Mouse (Mus musculus): ENCODE data around the gene Skap2. TPM values are rescaled to one million over a fixed set of nuclear protein-coding genes. Genes with fewer than 3 reads are reported as not detected.
A peak's percentile ranks its signal among the peaks of the same experiment; 100 is the strongest.

Skap2 gene
- 8.5 and 10.0 TPM in 2 replicates for polyA plus RNA-seq (2014; fragmentation: Nextera tagmentation; extraction: Ambion mirVana)

GRCm38 (mm10) chr6:52012409-52013244 lies at the start of gene Skap2:
TSS of gene Skap2 (minus strand) at chr6:52012549.
- Histone ChIP-seq H3K27ac (ENCODE audit: low read depth, low read length) (no peak within 1 kb of the TSS), H3K9me3 (ENCODE audit: control insufficient read depth, low read length) (no peaks in the 10 kb centered on the region), H3K4me2 (peak within 1 kb of the TSS; percentile 88), H3K27me3 (ENCODE audit: control insufficient read depth, insufficient read depth, low read length) (peaks cover 39% of the 10 kb centered on the region), H3K4me3 (ENCODE audit: low read depth, low read length) (peak within 1 kb of the TSS; percentile 55), H3K36me3 (ENCODE audit: control insufficient read depth, insufficient read depth, low read length) (no peaks in the 10 kb centered on the region), H3K9ac (ENCODE audit: low read length) (peak within 1 kb of the TSS; percentile 70), H3K4me1 (ENCODE audit: control insufficient read depth, insufficient read depth, low read length) (no peaks in the 10 kb centered on the region; the same call in 1 of the 2 replicates)
- DNase-seq (ENCODE audit: low spot score, missing footprints) (peak; percentile 100), ATAC-seq (ENCODE audit: low FRiP score) (peak; percentile 98)
- WGBS, result 1% methylated on average over 51 of the region's 51 CpGs

DNA sequence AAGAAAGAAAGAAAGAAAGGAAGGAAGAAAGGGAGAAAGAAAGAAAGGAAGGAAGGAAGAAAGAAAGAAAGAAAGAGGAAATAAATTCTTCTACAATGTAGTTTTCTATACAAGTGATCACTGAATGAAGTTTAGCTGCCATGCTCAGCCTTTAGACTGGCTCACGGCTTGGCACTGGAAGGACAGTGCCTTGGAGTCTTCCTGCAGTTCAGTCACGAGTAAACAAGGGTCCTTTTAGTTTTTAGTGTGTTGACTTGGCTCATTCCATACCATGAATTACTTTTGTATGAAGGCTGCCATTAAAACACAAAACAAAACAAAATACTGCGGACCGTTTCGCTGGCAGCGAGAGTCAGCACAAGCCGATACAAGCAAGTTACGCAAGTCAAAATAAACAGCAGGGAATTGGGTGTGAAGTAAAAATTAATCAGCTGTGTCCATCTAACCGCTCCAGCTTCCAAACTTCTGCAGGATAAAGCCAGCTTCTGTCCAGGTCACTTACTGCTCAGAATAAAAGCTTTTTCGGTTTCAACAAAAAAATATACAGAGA lies 46.6 kb upstream of the Skap2 start:
- ATAC-seq (ENCODE audit: low FRiP score), result no peak
- Histone ChIP-seq H3K9me3 (ENCODE audit: control insufficient read depth, low read length) (no peaks in the 10 kb centered on the region), H3K4me1 (ENCODE audit: control insufficient read depth, insufficient read depth, low read length) (no peaks in the 10 kb centered on the region), H3K27me3 (ENCODE audit: control insufficient read depth, insufficient read depth, low read length) (no peaks in the 10 kb centered on the region; the same call in 1 of the 2 replicates), H3K4me3 (ENCODE audit: low read depth, low read length) (no peak overlapping the region), H3K36me3 (ENCODE audit: control insufficient read depth, insufficient read depth, low read length) (no peaks in the 10 kb centered on the region), H3K9ac (ENCODE audit: low read length) (no peak overlapping the region), H3K27ac (ENCODE audit: low read depth, low read length) (no peak overlapping the region), H3K4me2 (no peak overlapping the region)
- no peak for DNase-seq (ENCODE audit: low spot score, missing footprints)
- 68% methylated on average over 10 of the region's 10 CpGs for WGBS

DNA sequence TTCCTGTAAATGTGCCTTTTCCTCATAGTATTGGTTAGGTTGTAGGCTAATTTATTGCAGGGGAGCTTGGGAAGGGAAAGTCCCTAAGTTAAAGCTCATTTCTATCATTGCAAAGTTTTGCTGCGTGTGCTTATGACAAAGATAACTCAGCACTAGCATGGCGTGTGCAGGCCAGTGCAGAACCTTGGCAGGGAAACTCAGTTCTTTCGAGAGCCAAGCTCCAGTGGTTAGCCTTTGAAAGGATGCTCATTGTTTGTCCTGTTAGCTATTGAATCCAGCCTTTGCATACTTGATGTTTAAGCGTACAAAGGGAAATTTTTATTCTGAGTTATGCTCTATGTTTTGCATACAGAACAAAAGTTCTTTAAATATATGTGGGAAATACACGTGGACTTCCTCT lies 45.8 kb upstream of the Skap2 start:
- no peak overlapping the region for H3K4me2 ChIP-seq
- H3K4me1 ChIP-seq (ENCODE audit: control insufficient read depth, insufficient read depth, low read length), result no peaks in the 10 kb centered on the region
- no peaks in the 10 kb centered on the region for H3K36me3 ChIP-seq (ENCODE audit: control insufficient read depth, insufficient read depth, low read length)
- no peak overlapping the region for H3K9ac ChIP-seq (ENCODE audit: low read length)
- no peak overlapping the region for H3K4me3 ChIP-seq (ENCODE audit: low read depth, low read length)
- H3K27ac ChIP-seq (ENCODE audit: low read depth, low read length), result no peak overlapping the region
- no peak for ATAC-seq (ENCODE audit: low FRiP score)
- WGBS, result 64% methylated on average over 5 of the region's 5 CpGs
- no peaks in the 10 kb centered on the region; the same call in 1 of the 2 replicates for H3K27me3 ChIP-seq (ENCODE audit: control insufficient read depth, insufficient read depth, low read length)
- DNase-seq (ENCODE audit: low spot score, missing footprints), result no peak
- H3K9me3 ChIP-seq (ENCODE audit: control insufficient read depth, low read length), result no peaks in the 10 kb centered on the region

DNA sequence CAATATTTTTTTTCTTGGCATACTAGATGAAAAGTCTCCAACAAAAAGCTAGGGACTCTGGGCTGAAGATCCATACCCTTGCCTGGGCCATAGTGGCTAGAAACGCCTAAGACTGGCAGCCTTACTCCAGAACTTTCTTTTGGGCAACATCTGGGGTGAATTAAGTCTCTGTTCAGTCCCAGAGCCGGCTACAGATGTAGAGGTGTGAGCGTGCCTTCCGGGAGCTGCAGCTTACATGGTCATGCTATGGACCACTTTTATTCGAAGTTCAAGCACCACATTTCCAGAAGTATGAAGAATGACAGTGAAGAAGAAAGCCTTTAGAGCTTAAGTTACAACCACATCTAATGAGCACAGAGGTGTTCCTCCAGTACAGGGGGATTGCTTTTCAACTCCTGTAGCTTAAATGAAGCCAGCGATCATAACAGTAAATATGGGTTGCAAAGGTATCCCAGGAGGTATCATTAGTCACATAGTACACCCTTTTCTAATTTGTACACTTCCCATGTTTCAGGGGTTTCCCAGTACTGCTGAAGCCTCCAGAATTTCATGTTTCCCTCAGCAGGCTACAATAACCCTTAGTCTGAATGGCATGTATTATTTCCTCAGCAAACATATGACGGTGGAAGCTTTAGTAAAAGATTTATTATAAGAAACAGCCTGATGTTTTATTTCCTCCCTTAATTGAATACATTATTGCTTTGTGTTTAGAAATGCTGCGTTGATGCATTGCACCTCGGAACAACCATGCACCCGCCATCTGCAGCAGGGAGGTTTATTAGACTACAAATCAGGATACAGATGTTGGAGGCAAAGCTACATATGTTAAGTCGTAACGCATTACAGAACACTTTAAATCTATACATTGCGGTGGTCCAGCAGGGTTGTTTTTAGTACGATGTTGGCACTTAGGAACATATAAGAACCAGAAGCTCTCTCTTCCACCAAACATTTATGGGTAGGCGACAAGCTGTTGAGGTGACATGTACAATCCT lies 41.5 kb upstream of the Skap2 start:
- Histone ChIP-seq H3K9me3 (ENCODE audit: control insufficient read depth, low read length) (no peaks in the 10 kb centered on the region), H3K27me3 (ENCODE audit: control insufficient read depth, insufficient read depth, low read length) (no peaks in the 10 kb centered on the region; the same call in 1 of the 2 replicates), H3K9ac (ENCODE audit: low read length) (no peak overlapping the region), H3K4me3 (ENCODE audit: low read depth, low read length) (no peak overlapping the region), H3K4me2 (no peak overlapping the region), H3K36me3 (ENCODE audit: control insufficient read depth, insufficient read depth, low read length) (no peaks in the 10 kb centered on the region), H3K27ac (ENCODE audit: low read depth, low read length) (no peak overlapping the region), H3K4me1 (ENCODE audit: control insufficient read depth, insufficient read depth, low read length) (no peaks in the 10 kb centered on the region)
- 86% methylated on average over 15 of the region's 15 CpGs for WGBS
- DNase-seq (ENCODE audit: low spot score, missing footprints) (no peak), ATAC-seq (ENCODE audit: low FRiP score) (no peak)

DNA sequence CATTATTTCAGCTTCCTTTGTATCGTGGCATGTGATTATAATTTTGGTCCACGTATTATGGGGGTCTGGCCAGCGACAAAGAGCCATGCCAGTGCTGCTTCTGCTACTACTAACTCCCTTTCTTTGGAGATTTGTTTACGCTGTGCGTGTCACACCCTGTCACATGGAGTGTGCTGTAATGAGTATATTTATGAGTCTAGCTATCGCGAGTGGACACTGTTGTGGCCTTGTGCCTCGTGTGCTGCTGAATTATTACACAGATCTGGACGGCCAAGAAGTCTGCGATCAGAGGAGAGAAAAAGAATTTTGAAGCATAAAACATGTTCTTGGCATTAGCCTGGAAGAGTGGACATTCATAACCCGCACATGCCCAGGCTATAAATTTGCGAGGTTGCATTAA lies 37.7 kb upstream of the Skap2 start:
- no peak overlapping the region for H3K4me3 ChIP-seq (ENCODE audit: low read depth, low read length)
- H3K9ac ChIP-seq (ENCODE audit: low read length), result no peak overlapping the region
- no peaks in the 10 kb centered on the region for H3K27me3 ChIP-seq (ENCODE audit: control insufficient read depth, insufficient read depth, low read length)
- H3K4me1 ChIP-seq (ENCODE audit: control insufficient read depth, insufficient read depth, low read length), result no peaks in the 10 kb centered on the region
- 90% methylated on average over 12 of the region's 12 CpGs for WGBS
- no peaks in the 10 kb centered on the region for H3K36me3 ChIP-seq (ENCODE audit: control insufficient read depth, insufficient read depth, low read length)
- no peak overlapping the region for H3K4me2 ChIP-seq
- ATAC-seq (ENCODE audit: low FRiP score) (no peak), DNase-seq (ENCODE audit: low spot score, missing footprints) (no peak)
- no peak overlapping the region for H3K27ac ChIP-seq (ENCODE audit: low read depth, low read length)
- no peaks in the 10 kb centered on the region for H3K9me3 ChIP-seq (ENCODE audit: control insufficient read depth, low read length)

- H3K27ac ChIP-seq (ENCODE audit: low read depth, low read length), result no peak overlapping the region
- H3K36me3 ChIP-seq (ENCODE audit: control insufficient read depth, insufficient read depth, low read length), result no peaks in the 10 kb centered on the region
- no peaks in the 10 kb centered on the region for H3K9me3 ChIP-seq (ENCODE audit: control insufficient read depth, low read length)
- 47% methylated on average over 5 of the region's 5 CpGs for WGBS
- no peaks in the 10 kb centered on the region for H3K4me1 ChIP-seq (ENCODE audit: control insufficient read depth, insufficient read depth, low read length)
- DNase-seq (ENCODE audit: low spot score, missing footprints) (peak; percentile 88), ATAC-seq (ENCODE audit: low FRiP score) (no peak)
- no peaks in the 10 kb centered on the region for H3K27me3 ChIP-seq (ENCODE audit: control insufficient read depth, insufficient read depth, low read length)
- H3K4me3 ChIP-seq (ENCODE audit: low read depth, low read length), result no peak overlapping the region
- no peak overlapping the region for H3K9ac ChIP-seq (ENCODE audit: low read length)
- no peak overlapping the region for H3K4me2 ChIP-seq
Measured at GRCm38 (mm10) chr6:52045517-52045916, 33.2 kb upstream of the Skap2 start.

DNA sequence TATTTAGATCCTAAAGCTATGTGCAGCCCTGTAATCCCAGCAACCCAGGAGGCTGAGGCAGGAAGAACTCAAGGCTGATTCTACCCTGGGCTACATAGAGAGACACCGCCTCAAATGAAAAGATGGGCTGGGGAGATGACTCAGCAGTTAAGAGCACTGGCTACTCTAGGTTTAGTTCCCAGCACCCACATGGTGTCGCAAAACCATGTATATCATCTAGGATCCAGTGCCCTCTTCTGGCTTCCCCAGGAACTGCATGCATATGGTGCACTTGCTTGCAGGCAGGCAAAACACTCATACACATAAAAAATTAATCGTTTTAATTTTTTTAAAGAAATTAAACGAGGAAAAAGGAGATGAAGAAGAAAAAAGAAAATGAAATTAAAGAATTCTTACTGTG lies 23.7 kb upstream of the Skap2 start:
- peak; percentile 78 for DNase-seq (ENCODE audit: low spot score, missing footprints)
- Histone ChIP-seq H3K4me2 (no peak overlapping the region), H3K27me3 (ENCODE audit: control insufficient read depth, insufficient read depth, low read length) (no peaks in the 10 kb centered on the region), H3K36me3 (ENCODE audit: control insufficient read depth, insufficient read depth, low read length) (no peaks in the 10 kb centered on the region), H3K4me3 (ENCODE audit: low read depth, low read length) (no peak overlapping the region), H3K9me3 (ENCODE audit: control insufficient read depth, low read length) (no peaks in the 10 kb centered on the region), H3K4me1 (ENCODE audit: control insufficient read depth, insufficient read depth, low read length) (no peaks in the 10 kb centered on the region), H3K9ac (ENCODE audit: low read length) (no peak overlapping the region), H3K27ac (ENCODE audit: low read depth, low read length) (no peak overlapping the region)
- ATAC-seq (ENCODE audit: low FRiP score), result no peak
- WGBS, result 84% methylated on average over 4 of the region's 4 CpGs

- Histone ChIP-seq H3K36me3 (ENCODE audit: control insufficient read depth, insufficient read depth, low read length) (no peaks in the 10 kb centered on the region), H3K9me3 (ENCODE audit: control insufficient read depth, low read length) (no peaks in the 10 kb centered on the region), H3K4me1 (ENCODE audit: control insufficient read depth, insufficient read depth, low read length) (no peaks in the 10 kb centered on the region), H3K4me3 (ENCODE audit: low read depth, low read length) (no peak overlapping the region), H3K4me2 (no peak overlapping the region), H3K27me3 (ENCODE audit: control insufficient read depth, insufficient read depth, low read length) (no peaks in the 10 kb centered on the region), H3K9ac (ENCODE audit: low read length) (no peak overlapping the region), H3K27ac (ENCODE audit: low read depth, low read length) (no peak overlapping the region)
- ATAC-seq (ENCODE audit: low FRiP score) (no peak), DNase-seq (ENCODE audit: low spot score, missing footprints) (peak; percentile 85)
- WGBS, result 36% methylated on average over 7 of the region's 7 CpGs
Measured at GRCm38 (mm10) chr6:52031181-52031580, 18.8 kb upstream of the Skap2 start.

All from midbrain, embryonic 11.5 days (tissue).